Mouse (Mus musculus) 3134 (cell line): ENCODE measurements around the gene Wars.

Experiments
- DNase-seq: peaks from one replicate; pipeline ENCODE4 v3.0.0-alpha.2; 2011; ENCODE audit warnings: low spot score; ENCODE audit not compliant: insufficient read length; ENCODE audit errors: extremely low read depth

Gene Wars

DNA sequence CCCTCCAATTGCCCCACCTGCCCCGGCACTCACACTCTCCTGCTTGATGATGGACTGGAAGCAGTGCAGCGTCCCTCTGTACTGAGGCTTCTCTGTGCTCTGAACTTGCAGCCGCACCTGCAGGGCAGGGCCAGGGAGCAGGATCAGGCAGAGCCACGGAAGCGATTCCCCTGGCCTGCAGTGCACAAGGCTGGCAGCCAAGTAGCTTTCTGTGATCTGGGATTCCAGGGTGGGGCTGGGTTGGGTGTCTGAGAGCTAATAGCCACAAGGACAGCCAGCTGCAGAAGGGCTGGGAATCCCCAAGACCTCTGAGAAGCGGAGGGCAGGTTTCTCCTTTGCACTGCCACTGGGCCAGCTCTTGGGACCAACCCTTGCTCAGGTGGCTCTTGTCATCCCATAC lies 66.3 kb downstream of the Wars start:
- DNase-seq = no peak

DNA sequence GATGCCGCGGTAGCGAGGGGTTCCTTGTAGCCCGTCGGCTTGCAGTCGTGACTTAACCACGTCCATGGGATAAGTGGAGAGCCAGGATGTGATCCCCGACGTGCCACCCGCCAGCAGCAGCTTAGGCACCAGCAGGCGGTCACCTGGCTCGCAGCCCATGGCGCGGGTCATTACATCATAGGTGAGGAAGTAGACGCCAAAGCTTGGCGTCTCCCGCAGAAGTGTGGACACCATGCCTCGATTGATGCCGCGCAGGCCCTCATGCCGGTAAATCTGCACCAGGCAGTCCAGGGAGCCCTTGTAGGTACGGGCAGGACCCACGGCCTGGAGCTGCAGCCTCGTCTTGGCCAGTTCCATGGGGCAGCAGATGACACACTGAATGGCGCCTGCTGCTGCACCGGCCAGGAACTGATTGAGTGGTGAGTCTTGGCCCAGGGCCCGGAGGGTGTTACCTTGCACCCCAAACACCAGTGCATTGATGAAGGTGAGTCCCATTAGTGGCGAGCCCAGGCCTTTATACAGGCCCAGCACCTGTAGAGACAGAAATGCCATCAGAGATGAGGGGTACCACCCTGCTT lies 66.9 kb downstream of the Wars start:
- DNase-seq = no peak

DNA sequence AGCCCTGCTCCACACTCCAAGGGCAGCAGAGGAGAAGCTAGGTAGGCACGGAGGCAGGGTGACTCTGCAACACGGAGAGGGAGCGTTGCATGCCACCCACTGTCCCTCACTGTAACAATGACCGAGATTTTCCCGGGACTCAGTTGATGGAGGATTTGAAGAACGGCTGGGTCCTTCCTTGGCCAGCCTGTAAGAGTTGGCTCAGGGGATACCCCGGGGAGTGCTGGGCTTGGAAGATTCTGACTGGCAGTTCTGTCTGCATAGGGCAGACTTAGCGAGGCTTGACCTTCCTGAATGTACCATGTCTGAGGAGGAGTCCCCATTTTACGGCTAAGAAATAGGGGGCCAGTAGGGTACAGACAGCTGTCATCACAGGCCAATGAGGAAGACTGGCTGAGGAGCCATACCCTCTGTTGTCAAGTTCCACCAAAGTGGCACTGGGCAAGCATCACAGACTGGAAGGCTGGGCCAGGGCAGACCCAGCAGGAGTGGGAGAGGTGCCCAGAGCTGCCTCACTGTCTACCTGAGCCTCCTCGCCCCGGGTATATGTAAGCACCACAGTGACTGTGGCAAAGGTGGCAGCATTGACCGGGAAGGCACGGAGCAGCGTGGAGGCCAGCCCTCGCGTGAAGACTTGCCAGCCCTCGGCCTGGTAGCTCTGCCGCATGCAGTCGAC lies 67.6 kb downstream of the Wars start:
- DNase-seq = no peak

DNA sequence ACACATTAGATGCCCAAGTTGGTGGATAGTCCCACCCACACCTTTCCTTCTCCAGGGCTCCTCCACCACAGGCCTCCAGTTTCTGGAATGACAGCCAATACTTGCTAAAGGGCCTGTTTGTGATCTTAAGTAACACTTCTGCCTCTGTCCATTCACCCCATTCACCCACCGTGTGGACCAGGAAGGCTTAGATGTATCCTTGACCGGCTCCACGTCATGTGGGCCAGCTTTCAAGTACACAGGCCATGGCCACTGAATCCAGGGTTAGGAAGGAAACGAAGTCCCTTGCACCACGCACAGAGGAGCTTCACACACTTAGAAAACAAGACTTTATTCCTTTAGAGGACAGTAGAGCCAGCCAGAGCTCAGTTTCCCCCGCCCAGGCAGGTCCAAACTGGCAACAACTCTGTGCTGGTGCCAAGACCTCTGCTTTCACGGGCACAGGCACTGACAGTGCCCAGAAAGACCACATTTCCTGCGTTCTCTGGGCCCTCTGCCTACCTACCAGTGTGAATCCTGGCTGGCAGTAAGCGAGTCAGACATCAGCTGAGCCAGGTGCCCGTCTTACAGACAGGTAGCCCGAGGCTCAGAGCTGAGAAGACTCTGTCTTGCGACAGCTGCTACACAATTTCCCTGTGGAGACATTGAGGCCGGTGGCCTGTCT lies 68.3 kb downstream of the Wars start:
- DNase-seq = no peak

DNA sequence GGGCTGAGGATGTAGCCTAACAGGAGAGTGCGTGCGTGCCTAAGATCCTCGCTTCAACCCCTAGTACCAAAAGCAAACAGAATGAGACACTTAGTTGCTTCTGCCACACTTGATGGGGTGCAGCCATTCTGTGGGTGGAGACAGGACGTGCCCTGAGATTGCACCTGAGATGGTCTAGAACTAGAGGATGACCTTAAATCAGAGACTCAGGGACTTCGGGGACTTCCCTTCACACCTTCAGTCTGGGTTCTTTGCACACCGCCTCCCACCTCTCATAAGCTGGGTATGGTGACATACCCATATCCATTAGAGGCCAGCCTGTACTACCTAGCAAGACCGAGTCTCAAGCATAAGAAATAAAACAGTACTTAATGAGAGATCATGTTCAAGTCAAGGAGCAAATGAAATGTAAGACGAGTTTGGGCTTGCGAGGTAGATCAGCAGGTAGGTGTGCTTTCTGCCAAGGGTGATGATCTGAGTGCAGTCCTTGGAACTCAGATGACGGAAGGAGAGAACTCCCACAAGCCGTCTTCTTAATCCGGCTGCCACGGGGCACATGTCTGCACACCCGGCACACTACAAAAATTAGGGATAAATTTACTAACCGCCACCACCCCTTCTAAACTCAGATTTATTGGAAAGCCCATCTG lies 69.6 kb downstream of the Wars start:
- no peak for DNase-seq

GRCm38 (mm10) chr12:108823036-108823435 lies 70.9 kb downstream of the Wars start:
- DNase-seq = no peak

DNA sequence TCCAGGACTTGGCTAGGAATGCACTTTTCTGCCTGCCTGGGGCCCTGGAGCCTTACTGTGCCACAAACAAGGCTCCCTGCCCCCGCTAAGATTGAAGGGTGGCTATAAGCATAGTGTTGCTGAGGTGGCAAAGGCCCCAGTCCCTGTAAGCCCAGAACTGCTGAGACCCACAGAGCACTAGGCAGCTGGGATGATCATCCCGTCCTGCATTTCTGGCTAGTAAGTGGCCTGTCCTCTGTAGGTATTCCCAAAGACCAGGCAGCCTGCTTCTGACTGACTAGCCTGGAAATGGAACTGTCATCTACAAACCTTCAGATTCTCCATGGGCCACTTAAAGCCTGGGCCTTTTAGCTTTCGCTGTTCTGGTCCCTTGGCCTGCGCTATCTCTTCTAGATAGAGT lies 73.5 kb downstream of the Wars start:
- DNase-seq = no peak

DNA sequence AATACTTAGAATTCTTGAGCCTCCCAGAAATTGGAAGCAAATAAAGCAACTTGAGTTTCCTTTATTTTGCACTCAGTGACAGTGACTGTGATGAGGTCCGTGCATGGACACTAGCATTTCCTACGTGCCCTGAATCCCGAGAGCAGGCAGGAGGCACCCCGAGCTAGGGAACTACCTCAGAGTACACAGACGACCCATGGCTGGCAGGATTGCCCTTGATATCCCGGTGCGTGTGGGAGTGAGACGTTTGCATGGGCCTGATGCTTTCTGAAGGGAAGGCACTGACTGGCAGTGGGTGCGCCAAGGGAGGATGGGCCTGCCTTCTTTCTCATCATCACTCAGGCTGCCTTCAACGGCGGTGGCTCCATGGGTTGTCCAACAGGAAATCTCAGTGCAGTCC lies 77.4 kb downstream of the Wars start:
- DNase-seq = no peak

GRCm38 (mm10) chr12:108814470-108814869 lies 79.5 kb downstream of the Wars start:
- no peak for DNase-seq

DNA sequence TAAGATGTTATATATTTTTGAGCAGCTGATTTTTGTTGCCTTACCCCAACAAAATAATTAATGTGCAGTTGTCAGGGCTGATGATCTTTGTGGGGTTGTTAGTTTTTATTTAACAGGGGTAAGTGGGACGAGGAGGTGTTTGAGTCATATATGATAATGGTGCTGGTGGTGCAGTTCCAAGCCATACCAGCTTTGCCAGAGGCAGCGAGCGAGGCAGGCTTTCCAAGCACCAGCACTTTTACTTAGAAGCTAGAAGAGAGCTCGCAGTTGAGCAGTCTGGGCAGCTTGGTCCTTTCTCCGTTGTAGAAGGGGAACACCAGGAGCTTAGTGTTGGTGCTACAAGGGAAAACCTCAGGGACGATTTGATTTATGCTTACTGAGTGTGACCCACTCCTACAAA lies 81.5 kb downstream of the Wars start:
- DNase-seq = no peak

DNA sequence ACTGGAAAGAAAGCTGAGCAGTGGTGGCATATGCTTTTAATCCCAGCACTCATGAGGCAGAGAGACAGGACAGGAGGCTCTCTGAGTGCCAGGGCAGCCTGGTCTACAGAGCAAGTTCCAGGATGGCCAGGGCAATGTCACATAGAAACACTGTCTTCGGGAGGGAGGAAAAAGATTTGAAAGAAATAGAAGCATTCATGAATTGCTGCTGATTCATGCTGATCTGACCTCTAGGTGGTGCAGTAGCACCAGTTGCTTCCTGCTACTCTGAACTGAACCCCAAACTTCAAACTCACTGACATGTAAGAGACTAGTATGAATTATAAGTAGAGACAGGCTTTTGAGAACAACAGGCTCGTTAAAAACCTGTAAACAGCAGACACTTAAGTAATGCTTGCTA lies 82.8 kb downstream of the Wars start:
- no peak for DNase-seq

DNA sequence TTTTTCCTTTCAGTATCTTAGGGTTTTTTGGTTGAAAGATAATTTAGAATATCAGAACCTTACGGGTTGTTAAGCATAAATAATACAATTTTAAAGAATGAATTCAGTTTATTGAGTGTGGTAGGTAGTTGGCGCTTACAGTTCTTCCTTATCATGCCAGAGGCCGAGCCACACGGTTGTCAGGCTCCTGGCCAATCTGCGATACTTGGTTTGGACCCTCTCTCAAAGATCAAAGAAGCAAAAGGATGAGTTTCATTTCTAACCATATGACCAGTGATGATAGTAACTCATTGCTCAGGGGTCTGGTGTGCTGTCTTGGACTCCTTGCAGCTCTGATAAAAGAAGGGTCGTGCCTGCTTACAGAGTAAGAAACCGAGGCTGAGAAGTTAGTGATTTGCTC lies 83.7 kb downstream of the Wars start:
- DNase-seq = no peak
